Mouse (Mus musculus) kidney, postnatal 0 days (tissue): ENCODE results near the gene Pdgfc. TPM values are rescaled to one million over a fixed set of nuclear protein-coding genes. Genes with fewer than 3 reads are reported as not detected.
A peak's percentile ranks its signal among the peaks of the same experiment; 100 is the strongest.

Source experiments
- ATAC-seq: fragments of 200-750 bp; cut with Nextera tagmentation; replicated peaks from 2 replicates; pipeline ENCODE4 v1.8.0; 2017; ENCODE audit warnings: low read depth, moderate number of reproducible peaks, moderate TSS enrichment, moderate library complexity; ENCODE audit not compliant: low FRiP score
- DNase-seq: peaks from one replicate; pipeline ENCODE4 v3.0.0-alpha.2; 2016; ENCODE audit warnings: low spot score
- H3K27ac ChIP-seq: fragments of 300-500 bp; sonication (generic); 2 replicates; pipeline ENCODE4 v1.5.1; 2014; ENCODE audit warnings: mild to moderate bottlenecking
- H3K27me3 ChIP-seq: fragments of 300-500 bp; sonication (generic); 2 replicates; pipeline ENCODE4 v1.6.1; 2014; ENCODE audit warnings: low read length, mixed read lengths; ENCODE audit not compliant: insufficient read depth
- H3K36me3 ChIP-seq: fragments of 300-500 bp; sonication (generic); 2 replicates; pipeline ENCODE4 v1.6.1; 2014; ENCODE audit warnings: low read length, mixed read lengths; ENCODE audit not compliant: insufficient read depth
- H3K4me1 ChIP-seq: fragments of 300-500 bp; sonication (generic); replicated peaks from 2 replicates; pipeline ENCODE4 v1.6.1; 2014; ENCODE audit warnings: antibody characterized with exemption, low read length, mixed read lengths; ENCODE audit not compliant: insufficient read depth
- H3K4me2 ChIP-seq: fragments of 300-500 bp; sonication (generic); 2 replicates; pipeline ENCODE4 v1.6.1; 2014; ENCODE audit warnings: mild to moderate bottlenecking, low read length, moderate library complexity, mixed read lengths
- H3K4me3 ChIP-seq: fragments of 300-500 bp; sonication (generic); replicated peaks from 2 replicates; pipeline ENCODE4 v1.5.1; 2014; ENCODE audit warnings: low read depth, low read length
- H3K9ac ChIP-seq: fragments of 300-500 bp; sonication (generic); 2 replicates; pipeline ENCODE4 v1.6.1; 2014; ENCODE audit warnings: low read depth, low read length
- H3K9me3 ChIP-seq: fragments of 300-500 bp; sonication (generic); replicated peaks from 2 replicates; pipeline ENCODE4 v1.6.1; 2016; ENCODE audit warnings: low read length, inconsistent platforms, mixed read lengths
- CTCF ChIP-seq: IDR thresholded peaks from 2 replicates; pipeline ENCODE4 v1.5.1; 2016; ENCODE audit warnings: antibody characterized with exemption, low read depth, mild to moderate bottlenecking, moderate library complexity
- WGBS: fragments of 180-500 bp; shearing (Covaris S2); extraction: QIAGEN DNeasy Blood & Tissue Kit; methylation state at CpG from one replicate; pipeline ENCODE4 v1.1.7; 2014; 5-methylcytosine and 5-hydroxymethylcytosine counted together
- polyA plus RNA-seq: library from polyadenylated mRNA; unstranded; fragments of >200 nt; fragmentation: Nextera tagmentation; extraction: Ambion mirVana; gene quantifications from 2 replicates; pipeline ENCODE4 v1.2.1, GENCODE M21; 2015

The Pdgfc gene
- 35.3 and 36.1 TPM in 2 replicates for polyA plus RNA-seq

GRCm38 (mm10) chr3:81036151-81036553, at the start of gene Pdgfc:
Gene Pdgfc, plus strand, starts transcription at chr3:81036416.
- WGBS: 1% methylated on average over 14 of the region's 17 CpGs
- Histone ChIP-seq H3K9ac (peak within 1 kb of the TSS; percentile 80), H3K9me3 (no peaks in the 10 kb centered on the region), H3K4me1 (no peaks in the 10 kb centered on the region), H3K4me2 (peak within 1 kb of the TSS; percentile 94), H3K4me3 (peak within 1 kb of the TSS; percentile 63), H3K27me3 (no peaks in the 10 kb centered on the region), H3K27ac (peak within 1 kb of the TSS; percentile 70), H3K36me3 (no peaks in the 10 kb centered on the region)
- TF ChIP-seq CTCF: no peak
- peak; percentile 67 for ATAC-seq
- DNase-seq: peak; percentile 68

- Histone ChIP-seq H3K27me3 (no peaks in the 10 kb centered on the region), H3K27ac (no peak overlapping the region), H3K4me2 (no peak overlapping the region), H3K9ac (no peak overlapping the region), H3K4me1 (no peaks in the 10 kb centered on the region), H3K4me3 (no peak overlapping the region), H3K36me3 (no peaks in the 10 kb centered on the region), H3K9me3 (no peaks in the 10 kb centered on the region)
- DNase-seq (no peak), ATAC-seq (no peak)
- TF ChIP-seq CTCF: no peak
- WGBS: 60% methylated on average over 3 of the region's 3 CpGs
Observed at GRCm38 (mm10) chr3:81009245-81009644, 27.0 kb upstream of the Pdgfc start.

GRCm38 (mm10) chr3:81009899-81010298, 26.3 kb upstream of the Pdgfc start:
- no peaks in the 10 kb centered on the region for H3K27me3 ChIP-seq
- TF ChIP-seq CTCF: no peak
- H3K4me2 ChIP-seq: no peak overlapping the region
- no peak overlapping the region for H3K4me3 ChIP-seq
- 69% methylated on average over 3 of the region's 3 CpGs for WGBS
- no peak overlapping the region for H3K27ac ChIP-seq
- no peaks in the 10 kb centered on the region for H3K36me3 ChIP-seq
- no peak for DNase-seq
- H3K9ac ChIP-seq: no peak overlapping the region
- ATAC-seq: no peak
- no peaks in the 10 kb centered on the region for H3K9me3 ChIP-seq
- H3K4me1 ChIP-seq: no peaks in the 10 kb centered on the region

- peak; percentile 65 for DNase-seq
- Histone ChIP-seq H3K4me3 (no peak overlapping the region), H3K27me3 (no peaks in the 10 kb centered on the region), H3K9ac (no peak overlapping the region), H3K36me3 (no peaks in the 10 kb centered on the region), H3K4me1 (no peaks in the 10 kb centered on the region), H3K4me2 (no peak overlapping the region), H3K9me3 (no peaks in the 10 kb centered on the region), H3K27ac (no peak overlapping the region)
- peak; percentile 85 for ATAC-seq
- no peak for TF ChIP-seq CTCF
- WGBS: 63% methylated on average over 5 of the region's 5 CpGs
Observed at GRCm38 (mm10) chr3:81017385-81018051, 18.7 kb upstream of the Pdgfc start.

GRCm38 (mm10) chr3:81020064-81020463, 16.2 kb upstream of the Pdgfc start:
- H3K4me3 ChIP-seq: no peak overlapping the region
- H3K4me1 ChIP-seq: no peaks in the 10 kb centered on the region
- TF ChIP-seq CTCF: peak; percentile 63
- H3K4me2 ChIP-seq: no peak overlapping the region
- H3K9ac ChIP-seq: no peak overlapping the region
- no peak overlapping the region for H3K27ac ChIP-seq
- peak; percentile 30 for DNase-seq
- H3K9me3 ChIP-seq: no peaks in the 10 kb centered on the region
- no peaks in the 10 kb centered on the region for H3K27me3 ChIP-seq
- 33% methylated on average over 1 of the region's 1 CpGs for WGBS
- no peaks in the 10 kb centered on the region for H3K36me3 ChIP-seq
- no peak for ATAC-seq

- TF ChIP-seq CTCF: no peak
- no peaks in the 10 kb centered on the region for H3K9me3 ChIP-seq
- no peak overlapping the region for H3K4me2 ChIP-seq
- H3K27ac ChIP-seq: no peak overlapping the region
- WGBS: 86% methylated on average over 6 of the region's 6 CpGs
- no peak overlapping the region for H3K4me3 ChIP-seq
- DNase-seq (no peak), ATAC-seq (no peak)
- H3K4me1 ChIP-seq: no peaks in the 10 kb centered on the region
- no peaks in the 10 kb centered on the region for H3K27me3 ChIP-seq
- H3K9ac ChIP-seq: no peak overlapping the region
- no peaks in the 10 kb centered on the region for H3K36me3 ChIP-seq
Observed at GRCm38 (mm10) chr3:81021783-81022182, 14.4 kb upstream of the Pdgfc start.

- H3K4me3 ChIP-seq: no peak overlapping the region
- no peak for DNase-seq
- no peaks in the 10 kb centered on the region for H3K4me1 ChIP-seq
- WGBS: 83% methylated on average over 5 of the region's 5 CpGs
- H3K9me3 ChIP-seq: no peaks in the 10 kb centered on the region
- H3K27ac ChIP-seq: no peak overlapping the region
- TF ChIP-seq CTCF: no peak
- no peaks in the 10 kb centered on the region for H3K36me3 ChIP-seq
- no peaks in the 10 kb centered on the region for H3K27me3 ChIP-seq
- no peak overlapping the region for H3K4me2 ChIP-seq
- H3K9ac ChIP-seq: no peak overlapping the region
- ATAC-seq: no peak
Observed at GRCm38 (mm10) chr3:81022266-81022665, 13.9 kb upstream of the Pdgfc start.
